Mouse (Mus musculus) kidney, adult 9 months (tissue): ENCODE measurements around the gene Hmgcs1.

Source experiments
- DNase-seq: peaks from one replicate; pipeline ENCODE4 v3.0.0; 2022

Gene Hmgcs1

DNA sequence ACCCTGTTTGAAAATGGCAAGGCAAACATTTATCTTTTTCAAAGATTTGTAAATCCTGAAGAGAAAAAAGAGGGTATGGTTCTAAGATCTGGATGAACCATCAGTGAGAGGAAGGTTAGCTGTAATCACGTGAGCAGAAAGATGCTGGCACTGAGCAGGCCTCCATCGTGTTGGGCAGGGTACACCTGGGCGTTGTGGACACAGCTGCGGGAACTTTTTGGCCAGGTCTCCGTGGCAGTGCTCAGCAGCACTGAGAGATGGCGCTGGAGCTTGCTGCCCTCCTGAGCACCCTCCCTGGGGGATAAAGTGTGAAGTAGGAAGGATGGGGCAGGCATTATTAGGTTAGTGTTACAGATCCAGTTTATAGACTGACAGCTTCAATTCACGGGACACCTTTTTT lies 16.8 kb downstream of the Hmgcs1 start:
- DNase-seq, result peak; percentile 62

- DNase-seq, result peak; percentile 77
Observed at GRCm38 (mm10) chr13:119707906-119708305, 17.7 kb downstream of the Hmgcs1 start.

DNA sequence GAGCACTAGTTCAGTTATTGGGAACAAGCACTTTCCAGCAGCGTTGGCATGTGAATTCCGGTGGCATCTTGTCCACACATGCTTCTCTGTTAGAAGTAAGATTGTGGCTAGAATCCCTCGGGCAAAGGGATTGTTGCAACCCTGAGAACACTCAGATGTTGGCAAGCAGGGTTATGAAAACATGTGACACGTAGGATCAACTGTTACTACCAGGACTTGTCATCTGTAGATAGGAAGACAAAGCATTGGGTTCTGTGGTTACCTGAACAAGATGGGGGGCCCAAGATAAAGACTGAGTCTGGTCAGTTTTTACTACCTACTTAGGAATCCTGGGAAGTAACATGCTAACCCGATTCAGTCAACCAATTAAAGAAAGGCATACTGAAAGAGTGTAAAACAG lies 18.8 kb downstream of the Hmgcs1 start:
- no peak for DNase-seq

GRCm38 (mm10) chr13:119709388-119710267 lies 19.4 kb downstream of the Hmgcs1 start:
- DNase-seq, result no peak

- DNase-seq, result no peak
Observed at GRCm38 (mm10) chr13:119710268-119710610, 20.1 kb downstream of the Hmgcs1 start.

DNA sequence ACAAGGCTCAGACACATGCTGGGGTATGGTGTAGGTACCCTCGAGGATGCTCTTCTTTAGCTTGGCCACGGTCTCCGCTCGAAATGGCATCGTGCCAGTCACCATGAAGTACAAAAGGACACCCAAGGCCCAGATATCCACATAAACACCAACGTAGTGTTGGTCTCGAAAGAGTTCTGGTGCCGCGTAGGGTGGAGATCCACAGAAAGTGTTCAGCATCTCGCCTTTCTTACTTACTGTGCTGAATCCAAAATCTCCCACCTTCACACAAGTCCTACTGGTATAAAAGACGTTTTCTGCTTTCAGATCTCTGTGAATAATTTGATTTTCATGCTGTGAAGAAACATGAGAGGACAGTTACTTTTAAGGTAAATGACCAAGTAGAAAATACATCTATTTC lies 22.3 kb downstream of the Hmgcs1 start:
- DNase-seq, result no peak

DNA sequence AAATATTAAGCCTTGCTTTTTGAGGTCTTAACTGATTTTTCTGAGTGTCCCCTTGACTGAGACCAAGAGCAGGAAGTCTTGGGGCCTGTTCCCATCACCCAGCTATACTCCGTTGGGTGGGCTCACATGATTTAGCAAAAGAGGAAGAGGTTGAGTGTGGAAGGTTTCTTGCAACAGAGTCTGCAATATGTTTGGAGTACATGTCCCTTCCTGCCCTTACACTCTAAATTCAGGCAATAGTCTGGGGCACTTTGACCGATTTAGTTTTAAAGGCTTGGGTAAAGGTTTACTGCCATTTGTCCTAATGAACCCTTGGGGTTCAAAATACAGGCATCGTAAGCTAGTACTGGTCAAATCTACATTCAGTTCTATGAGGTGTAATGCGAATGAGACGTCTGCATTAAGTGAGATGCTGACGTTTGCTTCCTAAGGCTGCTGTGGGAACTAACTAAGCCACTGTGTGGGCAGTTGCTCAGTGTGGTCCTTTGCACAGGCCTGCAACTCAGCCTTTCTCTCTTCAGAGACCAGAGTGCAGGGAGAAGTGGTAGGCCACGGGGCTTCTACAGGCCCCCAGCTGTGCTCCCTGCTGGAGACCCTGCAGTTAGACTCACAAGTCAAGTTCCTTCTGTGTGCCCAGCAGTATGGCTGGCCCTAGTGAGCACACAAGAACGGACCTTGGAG lies 23.1 kb downstream of the Hmgcs1 start:
- no peak for DNase-seq

GRCm38 (mm10) chr13:119713821-119714220 lies 23.6 kb downstream of the Hmgcs1 start:
- no peak for DNase-seq

- no peak for DNase-seq
Observed at GRCm38 (mm10) chr13:119716105-119716504, 25.9 kb downstream of the Hmgcs1 start.

- no peak for DNase-seq
Observed at GRCm38 (mm10) chr13:119722447-119722846, 32.3 kb downstream of the Hmgcs1 start.

GRCm38 (mm10) chr13:119723368-119723767 lies 33.2 kb downstream of the Hmgcs1 start:
- peak; percentile 42 for DNase-seq

GRCm38 (mm10) chr13:119724541-119724940 lies 34.4 kb downstream of the Hmgcs1 start:
- DNase-seq, result peak; percentile 48

DNA sequence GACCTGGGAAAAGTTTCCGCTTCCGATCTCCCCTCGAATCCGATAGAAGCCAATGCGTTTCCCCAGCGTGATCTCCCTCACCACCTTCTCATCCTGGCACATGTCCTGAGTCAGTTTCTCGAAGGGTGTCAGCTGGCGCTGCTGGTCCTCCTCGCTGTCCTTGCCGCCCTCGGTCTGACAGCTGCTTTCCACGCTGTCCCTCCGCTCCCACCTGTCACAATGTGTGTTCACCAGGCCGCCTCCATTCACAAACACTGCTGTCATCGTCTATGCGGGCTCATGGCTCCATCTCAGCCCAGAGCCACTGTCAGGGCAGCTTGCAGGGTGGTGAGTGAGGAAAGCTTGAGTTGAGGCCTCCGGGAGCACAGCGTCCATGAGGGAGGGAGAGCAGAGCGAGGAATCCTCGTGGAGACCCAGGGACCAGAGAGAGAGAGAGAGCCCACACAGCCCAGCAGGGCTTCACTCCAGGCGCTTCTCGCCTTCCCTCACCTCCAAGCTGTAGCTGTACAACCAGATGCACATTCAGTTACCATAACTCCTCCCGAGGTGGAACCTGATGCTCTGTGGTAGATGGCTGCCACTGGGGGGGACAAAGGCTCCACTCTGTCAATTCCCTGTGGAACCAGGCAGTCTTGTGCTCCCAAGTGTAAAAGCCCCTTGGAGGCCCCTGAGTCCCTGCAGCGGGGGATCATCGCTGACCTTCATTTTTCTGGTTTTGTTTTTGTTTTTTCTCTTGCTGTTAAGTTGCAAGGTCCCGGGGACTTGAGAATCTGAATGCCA lies 37.6 kb downstream of the Hmgcs1 start:
- no peak for DNase-seq

DNA sequence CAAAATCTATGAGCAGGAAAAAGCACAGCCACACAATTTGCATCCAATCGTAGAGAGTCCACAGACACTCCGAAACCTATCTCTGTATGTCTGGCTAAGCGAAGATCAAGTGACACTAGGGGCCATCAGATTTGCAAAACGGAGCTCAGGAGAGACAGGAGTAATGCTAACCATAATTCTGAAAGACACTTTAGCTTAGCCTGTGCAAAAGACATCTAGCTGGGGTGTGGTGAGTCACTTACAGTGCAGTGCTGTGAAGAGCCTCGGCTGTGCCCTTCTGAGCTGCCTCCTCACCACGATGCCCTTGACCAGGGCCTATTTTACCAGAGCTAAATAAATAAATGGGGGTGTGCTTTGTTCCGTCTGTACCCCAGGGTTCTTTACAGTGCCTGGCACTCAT lies 39.2 kb downstream of the Hmgcs1 start:
- no peak for DNase-seq

DNA sequence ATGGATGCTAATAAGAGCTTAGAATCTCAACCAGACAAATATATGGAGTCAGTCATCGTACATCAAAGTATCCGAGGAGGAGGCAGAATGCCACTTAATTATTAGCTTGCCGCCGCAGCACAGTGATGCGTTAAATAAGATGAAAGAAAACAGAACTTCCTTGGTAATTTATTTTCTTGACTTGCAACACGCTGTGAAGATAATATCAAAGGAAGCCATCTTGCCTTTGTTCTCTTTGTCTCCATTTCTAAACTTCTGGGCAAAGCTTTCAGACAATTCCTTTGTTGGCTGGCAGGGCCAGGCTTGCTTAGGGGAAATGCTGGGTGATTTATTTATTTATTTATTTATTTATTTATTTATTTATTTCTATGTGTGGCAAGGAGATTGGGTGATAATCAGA lies 41.3 kb downstream of the Hmgcs1 start:
- no peak for DNase-seq

DNA sequence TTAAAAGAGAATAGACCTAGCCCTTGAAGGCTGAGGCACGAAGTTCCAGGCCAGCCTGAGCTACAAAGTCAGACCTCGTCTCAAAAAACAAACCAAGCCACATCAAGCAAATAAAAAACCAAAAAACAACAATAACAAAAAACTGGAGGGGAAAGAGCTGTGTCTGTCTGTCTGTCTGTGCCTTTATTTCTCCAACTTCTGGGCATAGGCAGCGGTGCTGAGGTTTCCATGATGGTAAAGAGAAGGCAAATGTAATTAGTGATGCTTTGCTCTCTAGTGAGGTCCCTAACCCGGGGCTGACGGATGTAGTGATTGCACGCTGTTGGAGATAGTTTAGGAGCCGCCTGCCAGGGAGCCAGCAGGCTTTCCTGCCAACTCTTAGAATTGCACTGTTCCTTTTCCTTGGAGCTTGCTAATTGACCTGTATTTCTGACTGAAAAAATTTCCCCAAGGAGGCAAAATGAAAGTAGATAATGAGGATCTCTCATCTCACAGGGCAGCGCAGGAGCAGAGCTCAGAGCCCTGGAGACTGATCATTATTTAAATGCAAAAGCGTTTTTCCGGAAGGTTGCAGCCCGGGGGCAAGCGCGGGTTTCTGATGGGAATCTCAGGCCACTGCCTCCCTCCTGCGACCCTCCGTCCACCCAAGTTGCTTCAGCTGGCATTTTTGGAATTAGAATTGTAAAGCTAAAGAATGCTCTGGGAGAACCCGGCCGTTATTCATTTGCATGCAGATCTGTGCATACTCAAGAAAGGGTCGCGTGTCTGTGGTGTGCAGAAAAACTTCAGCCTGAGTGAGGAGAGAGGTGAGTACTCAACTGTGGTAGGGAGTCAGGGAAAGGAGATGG lies 51.4 kb downstream of the Hmgcs1 start:
- no peak for DNase-seq

DNA sequence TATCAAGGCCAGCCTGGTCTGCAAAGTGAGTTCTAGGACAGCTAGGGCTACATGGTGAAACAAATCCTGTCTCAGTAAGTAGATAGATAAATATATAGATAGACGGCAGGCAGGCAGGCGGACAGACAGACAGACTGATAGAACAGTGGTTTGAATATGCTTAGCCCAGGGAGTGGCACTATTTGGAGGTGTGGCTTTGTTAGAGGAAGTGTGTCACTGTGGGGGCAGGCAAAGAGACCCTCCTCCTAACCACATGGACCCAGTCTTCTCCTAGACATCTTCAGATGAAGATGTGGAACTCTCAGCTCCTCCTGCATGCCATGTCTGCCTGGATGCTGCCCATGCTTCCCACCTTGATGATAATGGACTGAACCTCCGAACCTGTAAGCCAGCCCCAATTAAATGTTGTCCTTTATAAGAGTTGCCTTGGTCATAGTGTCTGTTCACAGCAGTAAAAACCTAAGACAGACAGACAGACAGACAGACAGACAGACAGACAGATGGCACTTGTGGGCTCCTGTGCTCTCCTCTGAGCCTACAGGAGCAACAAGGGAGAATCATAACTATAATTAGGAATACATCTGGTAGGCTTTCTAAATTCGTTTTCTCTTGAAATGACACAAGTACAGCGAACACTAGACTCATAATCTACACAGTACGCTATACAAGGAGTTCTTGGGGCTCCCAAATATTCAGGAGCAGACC lies 52.7 kb downstream of the Hmgcs1 start:
- no peak for DNase-seq

DNA sequence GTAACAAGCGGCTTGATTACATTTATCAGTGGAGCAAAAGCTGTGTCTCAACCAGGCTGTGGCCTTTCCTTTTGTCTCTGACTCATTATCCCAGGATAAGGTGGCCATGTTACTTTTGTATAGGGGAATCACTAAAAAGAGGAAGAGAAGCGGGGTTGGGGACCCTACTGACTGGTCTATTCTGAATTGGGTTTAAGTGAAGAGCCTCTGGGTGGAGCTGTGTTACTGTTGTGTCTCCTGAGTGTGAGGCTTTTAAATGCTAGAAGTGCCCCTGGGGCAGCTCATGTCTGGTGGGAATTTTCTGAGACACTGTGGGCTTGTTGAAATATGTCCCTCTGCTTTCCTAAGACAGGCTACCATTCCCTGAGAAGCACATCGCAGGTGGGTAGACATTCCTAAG lies 53.3 kb downstream of the Hmgcs1 start:
- no peak for DNase-seq

DNA sequence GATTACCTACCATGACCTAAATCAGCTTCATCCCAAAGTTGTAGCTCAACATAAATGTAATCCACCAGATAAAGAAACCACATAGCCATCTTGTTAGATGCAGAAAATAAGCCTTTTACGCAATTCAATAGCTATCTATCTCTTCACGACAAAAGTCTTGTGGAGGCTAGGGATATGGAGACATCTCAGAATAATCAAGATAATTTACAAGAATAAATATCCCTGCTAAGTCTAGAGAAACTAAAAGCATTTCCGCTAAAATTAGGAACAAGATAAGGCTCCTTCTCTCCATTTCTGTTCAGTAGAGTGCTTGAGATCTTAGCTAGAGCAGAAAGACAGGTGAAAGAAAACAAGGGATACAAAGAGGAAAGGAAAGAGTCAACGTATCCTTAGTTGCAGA lies 56.8 kb downstream of the Hmgcs1 start:
- no peak for DNase-seq

- no peak for DNase-seq
Observed at GRCm38 (mm10) chr13:119753859-119754634, 63.9 kb downstream of the Hmgcs1 start.

DNA sequence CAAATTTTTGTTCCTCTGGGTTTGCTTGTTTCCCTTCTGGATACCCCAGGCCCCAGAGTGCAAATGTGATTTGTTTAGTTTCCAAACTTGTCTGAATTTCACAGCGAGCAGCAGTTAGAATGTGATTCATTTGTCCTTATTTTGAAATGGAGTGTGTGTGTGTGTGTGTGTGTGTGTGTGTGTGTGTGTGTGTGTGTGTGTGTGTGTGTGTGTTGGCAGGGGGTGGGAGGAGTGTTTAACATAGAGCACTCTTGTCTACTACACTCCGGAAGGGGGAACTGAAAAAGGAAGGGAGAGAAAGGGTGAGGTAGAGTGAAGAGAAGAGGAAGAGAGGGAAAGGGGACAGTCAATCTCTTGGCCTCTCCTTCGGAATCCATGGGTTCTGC lies 64.4 kb downstream of the Hmgcs1 start:
- DNase-seq, result no peak
